Mouse (Mus musculus): ENCODE results near the gene Ttc7b. TPM values are rescaled to one million over a fixed set of nuclear protein-coding genes. Genes with fewer than 3 reads are reported as not detected.

The Ttc7b gene
- polyA plus RNA-seq, 1 experiment, result 0.13 TPM

- TF ChIP-seq TAL1 (IDR thresholded peaks at IDR 0.05; ENCODE audit: low read length) (no peak), GATA1 (IDR thresholded peaks at IDR 0.05; ENCODE audit: low read length) (no peak)
- H3K36me3 ChIP-seq (ENCODE audit: control insufficient read depth), result no peaks in the 10 kb centered on the region; the same call in 1 of the 2 replicates
- H3K27me3 ChIP-seq (ENCODE audit: control insufficient read depth), result no peaks in the 10 kb centered on the region
- no peaks in the 10 kb centered on the region for H3K4me1 ChIP-seq (ENCODE audit: control insufficient read depth)
- no peaks in the 10 kb centered on the region for H3K9me3 ChIP-seq (ENCODE audit: control insufficient read depth, low read length)
- no peak overlapping the region for H3K4me3 ChIP-seq (replicated peaks)
Measured at GRCm38 (mm10) chr12:100325618-100326017, 195.0 kb downstream of the Ttc7b start.

DNA sequence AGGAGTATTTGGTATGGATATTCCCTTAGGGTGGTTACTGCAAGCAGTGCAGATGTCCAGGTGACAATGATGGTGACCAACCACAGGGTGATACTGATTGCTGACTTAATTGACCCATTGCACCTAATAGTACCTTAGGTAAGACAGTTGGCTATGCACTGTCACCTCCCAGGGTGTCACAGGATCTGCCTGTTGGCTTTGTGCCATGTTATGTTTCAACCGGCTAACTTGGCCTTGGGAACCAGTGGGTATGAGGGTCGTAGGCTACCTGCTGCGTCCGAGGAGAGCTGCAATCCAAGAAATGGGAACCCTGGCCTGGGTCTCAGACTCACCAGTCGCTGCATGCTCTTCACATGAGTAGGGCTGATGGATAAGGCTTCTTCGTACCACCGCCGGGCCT lies 195.4 kb downstream of the Ttc7b start:
- no peak for TF ChIP-seq GATA1 (IDR thresholded peaks at IDR 0.05; ENCODE audit: low read length)
- no peak for TF ChIP-seq TAL1 (IDR thresholded peaks at IDR 0.05; ENCODE audit: low read length)
- Histone ChIP-seq H3K27me3 (ENCODE audit: control insufficient read depth) (no peaks in the 10 kb centered on the region), H3K36me3 (ENCODE audit: control insufficient read depth) (no peaks in the 10 kb centered on the region; the same call in 1 of the 2 replicates), H3K4me1 (ENCODE audit: control insufficient read depth) (no peaks in the 10 kb centered on the region), H3K4me3 (replicated peaks) (no peak overlapping the region), H3K9me3 (ENCODE audit: control insufficient read depth, low read length) (no peaks in the 10 kb centered on the region)

- TF ChIP-seq GATA1 (IDR thresholded peaks at IDR 0.05; ENCODE audit: low read length), result no peak
- no peak for TF ChIP-seq TAL1 (IDR thresholded peaks at IDR 0.05; ENCODE audit: low read length)
- no peaks in the 10 kb centered on the region for H3K4me1 ChIP-seq (ENCODE audit: control insufficient read depth)
- H3K27me3 ChIP-seq (ENCODE audit: control insufficient read depth), result no peaks in the 10 kb centered on the region
- no peaks in the 10 kb centered on the region for H3K9me3 ChIP-seq (ENCODE audit: control insufficient read depth, low read length)
- no peak overlapping the region for H3K4me3 ChIP-seq (replicated peaks)
- H3K36me3 ChIP-seq (ENCODE audit: control insufficient read depth), result no peaks in the 10 kb centered on the region; the same call in 1 of the 2 replicates
Measured at GRCm38 (mm10) chr12:100323641-100324040, 197.0 kb downstream of the Ttc7b start.

DNA sequence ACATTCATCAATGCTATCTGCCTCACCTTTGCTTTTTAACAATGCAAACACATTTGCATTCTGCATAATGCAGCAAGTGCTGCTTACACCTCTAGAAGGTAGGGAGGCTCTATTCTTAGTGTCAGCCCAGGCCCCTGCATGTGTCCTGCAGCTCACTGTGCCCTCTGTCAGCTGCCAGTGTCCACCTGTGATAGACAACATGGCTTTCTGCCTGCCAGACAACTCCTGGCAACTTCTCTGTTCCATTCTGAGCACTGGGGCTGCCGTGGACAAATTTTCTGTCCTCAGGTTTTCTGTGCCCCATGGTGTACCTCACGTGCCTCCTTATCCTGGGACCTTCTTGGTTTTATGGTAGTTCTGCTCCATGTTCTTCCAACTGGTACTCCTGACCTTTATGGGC lies 198.4 kb downstream of the Ttc7b start:
- Histone ChIP-seq H3K4me3 (replicated peaks) (no peak overlapping the region), H3K27me3 (ENCODE audit: control insufficient read depth) (no peaks in the 10 kb centered on the region), H3K36me3 (ENCODE audit: control insufficient read depth) (no peaks in the 10 kb centered on the region; the same call in 1 of the 2 replicates), H3K4me1 (ENCODE audit: control insufficient read depth) (no peaks in the 10 kb centered on the region), H3K9me3 (ENCODE audit: control insufficient read depth, low read length) (no peaks in the 10 kb centered on the region)
- TF ChIP-seq GATA1 (IDR thresholded peaks at IDR 0.05; ENCODE audit: low read length) (no peak), TAL1 (IDR thresholded peaks at IDR 0.05; ENCODE audit: low read length) (0 out of 3 replicates have a peak, but pooled peaks have one; percentile 9)

DNA sequence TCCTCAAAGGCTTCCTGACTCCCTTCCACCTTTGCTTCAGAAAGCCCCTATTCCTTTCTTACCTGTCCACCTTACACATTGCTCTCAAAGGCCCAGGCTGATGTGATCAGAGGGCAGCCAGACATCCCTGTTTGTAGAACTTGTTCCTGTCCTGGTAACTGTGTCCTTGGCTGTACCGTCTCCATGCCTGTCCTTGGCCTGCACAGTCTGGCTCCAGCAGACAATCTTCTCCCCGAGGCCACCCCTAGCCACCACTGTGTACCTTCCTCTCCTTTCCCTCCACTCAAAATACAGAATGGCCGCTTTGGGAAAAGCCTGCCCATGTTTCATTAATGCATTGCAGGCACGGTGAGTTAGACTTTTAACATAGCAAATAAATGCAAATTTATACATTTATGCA lies 199.1 kb downstream of the Ttc7b start:
- Histone ChIP-seq H3K4me3 (replicated peaks) (no peak overlapping the region), H3K27me3 (ENCODE audit: control insufficient read depth) (no peaks in the 10 kb centered on the region), H3K36me3 (ENCODE audit: control insufficient read depth) (no peaks in the 10 kb centered on the region; the same call in 1 of the 2 replicates), H3K9me3 (ENCODE audit: control insufficient read depth, low read length) (no peaks in the 10 kb centered on the region), H3K4me1 (ENCODE audit: control insufficient read depth) (no peaks in the 10 kb centered on the region)
- TF ChIP-seq TAL1 (IDR thresholded peaks at IDR 0.05; ENCODE audit: low read length), result no peak

GRCm38 (mm10) chr12:100319746-100320145 lies 200.9 kb downstream of the Ttc7b start:
- Histone ChIP-seq H3K36me3 (ENCODE audit: control insufficient read depth) (no peaks in the 10 kb centered on the region), H3K9me3 (ENCODE audit: control insufficient read depth, low read length) (no peaks in the 10 kb centered on the region), H3K4me1 (ENCODE audit: control insufficient read depth) (no peaks in the 10 kb centered on the region), H3K4me3 (replicated peaks) (no peak overlapping the region), H3K27me3 (ENCODE audit: control insufficient read depth) (no peaks in the 10 kb centered on the region)
- TF ChIP-seq TAL1 (IDR thresholded peaks at IDR 0.05; ENCODE audit: low read length) (no peak), GATA1 (IDR thresholded peaks at IDR 0.05; ENCODE audit: low read length) (no peak)

DNA sequence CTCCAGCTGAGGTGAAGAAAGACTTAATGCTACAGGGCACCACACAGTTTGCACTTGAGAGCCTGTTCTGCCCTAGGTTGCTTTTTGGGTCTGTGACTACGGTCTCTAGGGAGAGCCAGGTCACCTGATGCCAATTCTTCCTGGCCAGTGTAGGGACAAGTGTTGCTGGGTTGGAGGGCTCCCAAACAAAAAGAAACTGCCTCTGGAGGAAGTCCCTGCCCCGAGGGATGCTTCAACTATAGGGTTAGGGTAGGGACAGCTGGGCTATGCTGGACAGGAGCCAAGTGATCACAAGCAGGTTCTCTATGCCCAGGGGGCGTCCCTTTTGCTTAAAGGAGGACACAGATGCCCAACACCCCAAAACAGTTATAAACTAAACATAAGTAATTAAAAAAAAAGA lies 202.7 kb downstream of the Ttc7b start:
- TF ChIP-seq GATA1 (IDR thresholded peaks at IDR 0.05; ENCODE audit: low read length), result no peak
- no peak for TF ChIP-seq TAL1 (IDR thresholded peaks at IDR 0.05; ENCODE audit: low read length)
- H3K4me1 ChIP-seq (ENCODE audit: control insufficient read depth), result no peaks in the 10 kb centered on the region
- no peaks in the 10 kb centered on the region for H3K9me3 ChIP-seq (ENCODE audit: control insufficient read depth, low read length)
- H3K36me3 ChIP-seq (ENCODE audit: control insufficient read depth), result no peaks in the 10 kb centered on the region
- H3K27me3 ChIP-seq (ENCODE audit: control insufficient read depth), result no peaks in the 10 kb centered on the region
- no peak overlapping the region for H3K4me3 ChIP-seq (replicated peaks)

DNA sequence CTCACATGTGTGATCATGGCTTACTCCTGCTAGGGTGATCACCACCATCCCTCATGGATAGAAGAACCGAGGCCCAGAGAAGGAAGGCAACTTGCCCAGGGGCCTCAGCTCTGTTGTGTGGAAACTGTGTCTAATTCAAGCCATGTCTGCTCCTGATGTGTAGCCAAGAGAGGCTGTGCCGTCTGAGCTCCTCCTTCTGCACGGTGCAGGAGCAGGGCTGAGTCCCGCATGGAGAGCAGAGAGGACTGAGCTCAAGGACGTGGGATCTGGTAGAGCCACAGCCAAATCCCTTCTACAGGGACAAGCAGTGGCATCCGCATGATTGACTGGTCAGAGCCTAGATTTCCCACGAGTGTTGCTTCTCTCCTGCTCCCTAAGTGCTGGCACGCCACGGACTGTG lies 204.5 kb downstream of the Ttc7b start:
- H3K4me3 ChIP-seq (replicated peaks), result no peak overlapping the region
- H3K36me3 ChIP-seq (ENCODE audit: control insufficient read depth), result no peaks in the 10 kb centered on the region
- H3K4me1 ChIP-seq (ENCODE audit: control insufficient read depth), result no peaks in the 10 kb centered on the region
- TF ChIP-seq TAL1 (IDR thresholded peaks at IDR 0.05; ENCODE audit: low read length) (no peak), GATA1 (IDR thresholded peaks at IDR 0.05; ENCODE audit: low read length) (no peak)
- no peaks in the 10 kb centered on the region for H3K27me3 ChIP-seq (ENCODE audit: control insufficient read depth)
- H3K9me3 ChIP-seq (ENCODE audit: control insufficient read depth, low read length), result no peaks in the 10 kb centered on the region

GRCm38 (mm10) chr12:100315119-100315885 lies 205.3 kb downstream of the Ttc7b start:
- Histone ChIP-seq H3K4me3 (replicated peaks) (no peak overlapping the region), H3K36me3 (ENCODE audit: control insufficient read depth) (no peaks in the 10 kb centered on the region), H3K4me1 (ENCODE audit: control insufficient read depth) (no peaks in the 10 kb centered on the region), H3K9me3 (ENCODE audit: control insufficient read depth, low read length) (no peaks in the 10 kb centered on the region), H3K27me3 (ENCODE audit: control insufficient read depth) (no peaks in the 10 kb centered on the region)
- no peak for TF ChIP-seq TAL1 (IDR thresholded peaks at IDR 0.05; ENCODE audit: low read length)
- no peak for TF ChIP-seq GATA1 (IDR thresholded peaks at IDR 0.05; ENCODE audit: low read length)

Data from erythroblast, embryonic 14.5 days (primary cell).